Mouse (Mus musculus) E14TG2a.4 (cell line): ENCODE data around the gene Tmprss11a.

Experiments
- CTCF ChIP-seq: conservative IDR thresholded peaks from 2 replicates; pipeline ENCODE4 v1.5.1; 2014; ENCODE audit warnings: low read length
- POU5F1 ChIP-seq: IDR thresholded peaks from 2 replicates; pipeline ENCODE4 v1.6.1; 2014; ENCODE audit warnings: low read length, borderline replicate concordance

GRCm38 (mm10) chr5:86431096-86431495 lies 37.7 kb downstream of the Tmprss11a start:
- no peak for TF ChIP-seq CTCF
- TF ChIP-seq POU5F1: no peak
